Mouse (Mus musculus) G1E (cell line): ENCODE measurements around the gene Itpkc. TPM values are rescaled to one million over a fixed set of nuclear protein-coding genes. Genes with fewer than 3 reads are reported as not detected.

Experiments
- ATAC-seq: 2 replicates; pipeline ENCODE4 v1.8.0; 2016; ENCODE audit warnings: mild to moderate bottlenecking; ENCODE audit not compliant: insufficient number of reproducible peaks, poor library complexity, low FRiP score, severe bottlenecking; ENCODE audit errors: extremely low read depth
- DNase-seq: peaks from one replicate; pipeline ENCODE4 v3.0.0; 2012; ENCODE audit warnings: low spot score
- H3K27me3 ChIP-seq: 2 replicates; pipeline ENCODE4 v1.6.1; 2012; ENCODE audit warnings: mild to moderate bottlenecking, low read length, inconsistent platforms; ENCODE audit not compliant: insufficient read depth
- H3K36me3 ChIP-seq: replicated peaks from 2 replicates; pipeline ENCODE3; 2012; ENCODE audit warnings: mild to moderate bottlenecking, inconsistent platforms
- H3K4me1 ChIP-seq: 2 replicates; pipeline ENCODE4 v1.6.1; 2012; ENCODE audit warnings: low read depth, low read length, inconsistent platforms, mixed read lengths; ENCODE audit not compliant: insufficient read depth
- H3K4me3 ChIP-seq: 2 replicates; pipeline ENCODE4 v1.5.1; 2012; ENCODE audit warnings: low read depth, mild to moderate bottlenecking, inconsistent platforms, low read length, moderate library complexity, mixed read lengths
- H3K9me3 ChIP-seq: replicated peaks from 2 replicates; pipeline ENCODE4 v1.6.1; 2012; ENCODE audit warnings: inconsistent platforms
- CTCF ChIP-seq: IDR thresholded peaks from 2 replicates; pipeline ENCODE4 v1.5.1; 2012; ENCODE audit warnings: low read depth, low read length, inconsistent platforms, mixed read lengths
- GATA1 ChIP-seq: IDR thresholded peaks from 2 replicates; pipeline ENCODE4 v1.6.1; 2012; ENCODE audit warnings: borderline replicate concordance, low read length, inconsistent platforms, mixed read lengths
- GATA2 ChIP-seq: IDR thresholded peaks from 2 replicates; pipeline ENCODE4 v1.6.1; 2012; ENCODE audit warnings: low read depth, low read length, inconsistent platforms, borderline replicate concordance
- POLR2AphosphoS5 ChIP-seq: IDR thresholded peaks from 2 replicates; pipeline ENCODE4 v1.6.1; 2012; ENCODE audit warnings: low read depth, low read length, inconsistent platforms; ENCODE audit not compliant: insufficient replicate concordance
- TAL1 ChIP-seq: conservative IDR thresholded peaks from 2 replicates; pipeline ENCODE4 v1.6.1; 2012; ENCODE audit warnings: low read depth, low read length, inconsistent platforms, mixed read lengths
- polyA plus RNA-seq: library from polyadenylated mRNA; stranded (reverse); fragments of >175 nt; gene quantifications from 2 replicates; pipeline ENCODE4 v1.2.3, GENCODE M21; 2012
- total RNA-seq, 2 experiments: library from RNA; stranded (forward) in 1 of 2; stranded (reverse) in 1 of 2; fragments of 200-1000 nt in 1 of 2; fragments of >200 nt in 1 of 2; fragmentation: Nextera tagmentation in 1 of 2; gene quantifications; 2 replicates each; pipeline ENCODE4 v1.2.3; 2014 to 2017

The Itpkc gene
- 5.3 and 6.6 TPM in 2 replicates for total RNA-seq (2014; fragmentation: Nextera tagmentation)
- 4.6 TPM in 2 replicates for total RNA-seq (2017)
- polyA plus RNA-seq, result 3.5 and 3.9 TPM in 2 replicates

GRCm38 (mm10) chr7:27228281-27228821 is at the start of gene Itpkc:
TSS of gene Itpkc (minus strand) at chr7:27228661.
- peak within 1 kb of the TSS; percentile 89 for H3K4me3 ChIP-seq
- TF ChIP-seq CTCF (no peak), TAL1 (no peak), POLR2AphosphoS5 (no peak), GATA1 (no peak), GATA2 (no peak)
- H3K9me3 ChIP-seq, result no peaks in the 10 kb centered on the region
- ATAC-seq, result peak; percentile 66
- H3K27me3 ChIP-seq, result no peaks in the 10 kb centered on the region
- peaks cover 33% of the 10 kb centered on the region for H3K36me3 ChIP-seq
- peak; percentile 88 for DNase-seq
- H3K4me1 ChIP-seq, result peaks cover 66% of the 10 kb centered on the region

- Histone ChIP-seq H3K36me3 (peaks cover 2% of the 10 kb centered on the region), H3K4me3 (no peak overlapping the region), H3K27me3 (peaks cover 9% of the 10 kb centered on the region; the same call in 1 of the 2 replicates), H3K9me3 (no peaks in the 10 kb centered on the region), H3K4me1 (peaks cover 14% of the 10 kb centered on the region)
- no peak for ATAC-seq
- no peak for DNase-seq
- TF ChIP-seq CTCF, result 0 out of 2 replicates have a peak, but pooled peaks have one; percentile 21
- no peak for TF ChIP-seq POLR2AphosphoS5
These were observed 48.7 kb upstream of the Itpkc start for GRCm38 (mm10) chr7:27277191-27277590.

- Histone ChIP-seq H3K9me3 (no peaks in the 10 kb centered on the region), H3K36me3 (peaks cover 2% of the 10 kb centered on the region), H3K27me3 (peaks cover 6% of the 10 kb centered on the region; the same call in 1 of the 2 replicates), H3K4me1 (peaks cover 14% of the 10 kb centered on the region), H3K4me3 (no peak overlapping the region)
- TF ChIP-seq CTCF (no peak), GATA1 (no peak), POLR2AphosphoS5 (no peak), TAL1 (no peak), GATA2 (no peak)
- ATAC-seq (no peak; the same call in 1 of the 2 replicates), DNase-seq (peak; percentile 31)
These were observed 47.6 kb upstream of the Itpkc start for GRCm38 (mm10) chr7:27276021-27276420.

DNA sequence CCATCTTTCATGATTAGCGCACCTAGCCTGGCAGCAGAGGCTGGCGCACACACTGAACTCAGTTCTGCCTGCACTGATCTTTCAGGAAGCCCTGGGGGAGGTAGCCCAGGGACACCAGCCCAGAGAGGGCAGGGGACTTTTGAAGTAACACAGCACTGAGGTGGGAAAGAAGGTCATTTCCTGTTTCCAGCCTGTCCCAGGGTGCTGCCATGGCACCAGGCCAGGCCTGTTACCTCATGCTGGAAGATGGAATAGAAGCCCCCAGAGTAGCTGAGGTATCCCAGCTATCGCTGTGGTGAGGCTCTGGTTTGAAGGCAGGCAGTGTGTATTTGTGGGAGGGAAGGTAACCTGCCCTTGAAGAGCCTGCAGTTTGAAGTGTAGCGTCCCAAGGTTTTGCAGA is 46.5 kb upstream of the Itpkc start:
- TF ChIP-seq POLR2AphosphoS5 (no peak), CTCF (no peak), GATA1 (no peak), GATA2 (no peak), TAL1 (no peak)
- Histone ChIP-seq H3K4me1 (peaks cover 14% of the 10 kb centered on the region), H3K9me3 (no peaks in the 10 kb centered on the region), H3K4me3 (no peak overlapping the region), H3K27me3 (no peaks in the 10 kb centered on the region; the same call in 1 of the 2 replicates), H3K36me3 (peaks cover 2% of the 10 kb centered on the region)
- ATAC-seq, result no peak
- DNase-seq, result no peak

- Histone ChIP-seq H3K9me3 (no peaks in the 10 kb centered on the region), H3K4me3 (no peak overlapping the region), H3K4me1 (peaks cover 19% of the 10 kb centered on the region), H3K36me3 (peaks cover 2% of the 10 kb centered on the region), H3K27me3 (no peaks in the 10 kb centered on the region; the same call in 1 of the 2 replicates)
- no peak for ATAC-seq
- no peak for DNase-seq
- TF ChIP-seq POLR2AphosphoS5, result no peak
- TF ChIP-seq GATA1, result no peak
- no peak for TF ChIP-seq GATA2
- no peak for TF ChIP-seq CTCF
- no peak for TF ChIP-seq TAL1
These were observed 45.4 kb upstream of the Itpkc start for GRCm38 (mm10) chr7:27273739-27274351.

DNA sequence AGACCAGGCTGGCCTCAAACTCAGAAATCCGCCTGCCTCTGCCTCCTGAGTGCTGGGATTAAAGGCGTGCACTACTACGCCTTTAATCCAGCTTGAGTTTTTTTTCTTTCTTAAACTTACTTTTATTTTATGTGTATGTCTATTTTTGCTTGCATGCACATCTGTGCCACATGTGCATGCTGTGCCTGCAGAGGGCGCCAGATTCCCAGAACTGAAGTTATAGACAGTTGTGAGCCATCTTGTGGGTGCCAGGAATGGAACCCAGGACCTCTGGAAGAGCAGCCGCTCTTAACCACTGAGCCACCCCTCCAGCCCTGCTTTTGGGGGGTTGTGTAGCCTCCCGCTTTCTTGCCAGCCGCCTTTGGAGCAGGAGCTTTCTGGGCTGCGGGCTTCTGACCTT is 43.0 kb upstream of the Itpkc start:
- TF ChIP-seq TAL1 (no peak), POLR2AphosphoS5 (no peak), CTCF (no peak), GATA2 (no peak), GATA1 (no peak)
- peaks cover 17% of the 10 kb centered on the region for H3K4me1 ChIP-seq
- peaks cover 5% of the 10 kb centered on the region; the same call in 1 of the 2 replicates for H3K27me3 ChIP-seq
- H3K9me3 ChIP-seq, result no peaks in the 10 kb centered on the region
- DNase-seq (no peak), ATAC-seq (no peak)
- no peak overlapping the region for H3K4me3 ChIP-seq
- H3K36me3 ChIP-seq, result no peaks in the 10 kb centered on the region
